Mouse (Mus musculus) ES-Bruce4 (cell line): ENCODE data around the gene 1500015O10Rik. TPM values are rescaled to one million over a fixed set of nuclear protein-coding genes. Genes with fewer than 3 reads are reported as not detected.

Experiments used
- H3K27ac ChIP-seq: 2 replicates; pipeline ENCODE4 v1.5.1; 2012; ENCODE audit warnings: low read length, inconsistent platforms; ENCODE audit not compliant: insufficient read depth
- H3K27me3 ChIP-seq: 2 replicates; pipeline ENCODE4 v1.6.1; 2012; ENCODE audit warnings: mild to moderate bottlenecking, low read length, inconsistent platforms; ENCODE audit not compliant: control insufficient read depth, poor library complexity, insufficient read depth, severe bottlenecking
- H3K36me3 ChIP-seq: 2 replicates; pipeline ENCODE4 v1.6.1; 2012; ENCODE audit warnings: inconsistent platforms, mild to moderate bottlenecking, low read length, moderate library complexity; ENCODE audit not compliant: control insufficient read depth, poor library complexity, insufficient read depth, severe bottlenecking
- H3K4me1 ChIP-seq: one replicate; pipeline ENCODE4 v1.8.1; 2011; ENCODE audit warnings: low read length; ENCODE audit not compliant: control insufficient read depth, insufficient read depth
- H3K4me3 ChIP-seq: 2 replicates; pipeline ENCODE4 v1.5.1; 2011; ENCODE audit warnings: low read depth, mild to moderate bottlenecking, low read length
- H3K9ac ChIP-seq: 2 replicates; pipeline ENCODE4 v1.6.1; 2012; ENCODE audit warnings: low read depth, mild to moderate bottlenecking, inconsistent platforms; ENCODE audit not compliant: poor library complexity, severe bottlenecking
- H3K9me3 ChIP-seq: replicated peaks from 2 replicates; pipeline ENCODE4 v1.6.1; 2012; ENCODE audit warnings: mild to moderate bottlenecking, low read length, inconsistent platforms; ENCODE audit not compliant: control insufficient read depth, poor library complexity, insufficient read depth, severe bottlenecking
- CTCF ChIP-seq: IDR thresholded peaks from one replicate; pipeline ENCODE4 v1.8.1; 2011; ENCODE audit warnings: low read depth, low read length
- EP300 ChIP-seq: IDR thresholded peaks from 2 replicates; pipeline ENCODE4 v1.6.1; 2011; ENCODE audit warnings: low read depth, low read length; ENCODE audit not compliant: insufficient read depth
- POLR2A ChIP-seq: IDR thresholded peaks from one replicate; pipeline ENCODE4 v1.8.1; 2011; ENCODE audit warnings: low read length; ENCODE audit not compliant: insufficient read depth
- polyA plus RNA-seq: library from polyadenylated mRNA; stranded (reverse); fragments of >200 nt; gene quantifications from 2 replicates; pipeline ENCODE4 v1.2.4, GENCODE M21; 2011; ENCODE audit warnings: low read depth; ENCODE audit not compliant: missing spikeins, insufficient read depth, insufficient read length

The 1500015O10Rik gene
- polyA plus RNA-seq, 1 experiment = not detected

- Histone ChIP-seq H3K9ac (no peak overlapping the region), H3K9me3 (no peaks in the 10 kb centered on the region), H3K27ac (no peak overlapping the region), H3K4me3 (no peak overlapping the region), H3K4me1 (no peaks in the 10 kb centered on the region), H3K36me3 (no peaks in the 10 kb centered on the region), H3K27me3 (no peaks in the 10 kb centered on the region)
- no peak for TF ChIP-seq CTCF
- no peak for TF ChIP-seq POLR2A
- TF ChIP-seq EP300 = no peak
Measured at GRCm38 (mm10) chr1:43789765-43790164, 59.4 kb downstream of the 1500015O10Rik start.

Other genes starting within 250 kb of the 1500015O10Rik start
- gene Uxs1, start 97.2 kb downstream of the 1500015O10Rik start, polyA plus RNA-seq = 23.9 and 24.4 TPM in 2 replicates
- gene Tpp2, start 203.0 kb downstream of the 1500015O10Rik start, polyA plus RNA-seq = 109 and 116 TPM in 2 replicates